Mouse (Mus musculus): Measurements from ENCODE around the gene Pa2g4. TPM values are rescaled to one million over a fixed set of nuclear protein-coding genes. Genes with fewer than 3 reads are reported as not detected.

The Pa2g4 gene
- total RNA-seq, 2 experiments from 2014 or later = 90.4 to 116 TPM

DNA sequence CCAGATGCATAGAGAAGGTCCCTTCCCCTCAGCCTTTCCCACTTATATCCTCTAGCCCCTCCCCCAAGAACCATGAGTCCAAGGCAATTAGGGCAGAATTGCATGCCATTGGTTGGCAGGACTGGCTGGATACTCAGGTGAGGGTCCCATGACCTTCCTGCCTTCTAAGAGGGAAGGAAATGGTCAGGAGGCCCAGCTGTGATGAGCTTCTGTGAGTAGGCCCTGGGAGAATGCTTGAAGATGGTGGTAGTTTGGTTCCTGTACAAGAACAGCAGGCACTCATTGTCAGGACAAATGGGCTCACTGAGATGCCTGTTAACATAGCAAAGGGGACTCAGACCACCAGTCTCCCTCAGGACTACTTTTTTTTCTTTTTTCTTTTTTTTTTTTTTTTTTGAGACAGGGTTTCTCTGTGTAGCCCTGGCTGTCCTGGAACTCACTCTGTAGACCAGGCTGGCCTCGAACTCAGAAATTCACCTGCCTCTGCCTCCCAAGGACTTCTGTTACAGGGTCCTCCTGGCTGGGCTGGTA is 27.4 kb downstream of the Pa2g4 start:
- no peak for ATAC-seq (ENCODE audit: poor library complexity, severe bottlenecking)

DNA sequence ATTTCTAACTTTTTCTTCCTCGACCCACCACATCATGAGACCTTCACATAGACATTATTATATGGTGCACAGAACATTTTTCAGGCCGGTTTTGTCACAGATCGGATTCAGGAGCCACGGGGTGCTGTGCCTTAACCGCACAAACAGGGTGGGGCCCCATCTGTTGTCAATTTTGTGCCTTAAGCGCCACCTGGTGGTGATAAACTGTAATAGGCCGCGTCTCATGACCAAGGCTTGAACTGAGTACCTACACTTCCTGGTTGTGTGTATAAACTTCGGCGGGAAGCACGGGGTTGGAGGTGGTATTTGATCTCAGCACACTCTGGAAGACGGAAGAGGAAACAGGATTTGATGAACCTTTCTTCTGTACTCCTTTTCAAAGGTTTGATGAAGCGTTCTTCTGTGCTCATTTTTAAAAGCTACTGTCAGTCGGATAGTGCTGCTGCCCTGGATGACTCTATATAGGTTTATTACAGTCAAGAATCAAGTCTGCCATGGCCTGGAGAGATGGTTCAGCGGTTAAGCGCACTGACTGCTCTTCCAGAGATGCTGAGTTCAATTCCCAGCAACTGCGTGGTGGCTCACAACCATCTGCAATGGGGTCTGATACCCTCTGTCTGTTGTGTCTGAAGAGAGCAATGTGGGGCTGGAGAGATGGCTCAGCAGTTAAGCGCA is 29.4 kb downstream of the Pa2g4 start:
- ATAC-seq (ENCODE audit: poor library complexity, severe bottlenecking) = peak; percentile 98

DNA sequence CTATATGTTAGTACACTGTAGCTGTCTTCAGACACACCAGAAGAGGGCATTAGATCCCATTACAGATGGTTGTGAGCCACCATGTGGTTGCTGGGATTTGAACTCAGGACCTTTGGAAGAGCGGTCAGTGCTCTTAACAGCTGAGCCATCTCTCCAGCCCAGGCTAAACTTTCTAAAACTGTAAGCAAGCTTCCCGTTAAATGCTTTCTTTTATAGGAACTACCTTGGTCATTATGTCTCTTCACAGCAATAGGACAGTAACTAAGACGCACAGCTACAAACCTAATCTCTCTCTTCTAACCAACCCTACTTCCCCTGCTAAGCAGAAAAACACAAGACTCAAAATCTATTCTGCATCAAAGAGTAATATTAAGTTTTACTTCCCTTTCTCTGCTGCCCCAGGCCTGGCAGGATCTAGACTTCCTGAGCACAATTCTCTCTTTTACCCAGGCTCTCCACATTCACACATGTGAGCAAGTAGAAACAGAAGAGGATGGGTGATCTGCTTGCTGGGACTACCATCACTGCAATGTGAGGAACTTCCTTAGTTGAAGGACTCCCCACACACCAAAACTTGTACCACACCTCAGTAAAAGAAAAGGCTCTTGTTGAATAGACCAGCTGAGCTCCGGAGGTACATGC is 30.0 kb downstream of the Pa2g4 start:
- peak; percentile 61 for ATAC-seq (ENCODE audit: poor library complexity, severe bottlenecking)

DNA sequence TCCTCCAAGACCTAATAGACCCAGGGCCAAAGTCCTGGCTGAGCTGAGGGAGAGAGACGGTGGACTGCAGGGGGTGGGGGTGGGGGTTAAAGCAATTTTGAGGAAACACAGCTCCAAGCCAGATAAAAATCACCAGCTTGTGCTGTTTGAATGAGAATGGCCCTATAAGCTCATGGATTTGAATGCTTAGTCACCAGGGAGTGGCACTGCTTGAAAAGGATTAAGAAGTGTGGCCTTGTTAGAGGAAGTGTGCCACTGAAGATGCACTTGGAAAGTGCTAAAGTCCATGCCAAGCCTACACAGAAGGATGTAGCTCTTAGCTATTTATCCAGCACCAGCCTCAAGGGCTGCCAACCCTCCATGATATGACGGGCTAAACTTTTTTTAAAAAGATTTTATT is 30.6 kb downstream of the Pa2g4 start:
- no peak for ATAC-seq (ENCODE audit: poor library complexity, severe bottlenecking)

DNA sequence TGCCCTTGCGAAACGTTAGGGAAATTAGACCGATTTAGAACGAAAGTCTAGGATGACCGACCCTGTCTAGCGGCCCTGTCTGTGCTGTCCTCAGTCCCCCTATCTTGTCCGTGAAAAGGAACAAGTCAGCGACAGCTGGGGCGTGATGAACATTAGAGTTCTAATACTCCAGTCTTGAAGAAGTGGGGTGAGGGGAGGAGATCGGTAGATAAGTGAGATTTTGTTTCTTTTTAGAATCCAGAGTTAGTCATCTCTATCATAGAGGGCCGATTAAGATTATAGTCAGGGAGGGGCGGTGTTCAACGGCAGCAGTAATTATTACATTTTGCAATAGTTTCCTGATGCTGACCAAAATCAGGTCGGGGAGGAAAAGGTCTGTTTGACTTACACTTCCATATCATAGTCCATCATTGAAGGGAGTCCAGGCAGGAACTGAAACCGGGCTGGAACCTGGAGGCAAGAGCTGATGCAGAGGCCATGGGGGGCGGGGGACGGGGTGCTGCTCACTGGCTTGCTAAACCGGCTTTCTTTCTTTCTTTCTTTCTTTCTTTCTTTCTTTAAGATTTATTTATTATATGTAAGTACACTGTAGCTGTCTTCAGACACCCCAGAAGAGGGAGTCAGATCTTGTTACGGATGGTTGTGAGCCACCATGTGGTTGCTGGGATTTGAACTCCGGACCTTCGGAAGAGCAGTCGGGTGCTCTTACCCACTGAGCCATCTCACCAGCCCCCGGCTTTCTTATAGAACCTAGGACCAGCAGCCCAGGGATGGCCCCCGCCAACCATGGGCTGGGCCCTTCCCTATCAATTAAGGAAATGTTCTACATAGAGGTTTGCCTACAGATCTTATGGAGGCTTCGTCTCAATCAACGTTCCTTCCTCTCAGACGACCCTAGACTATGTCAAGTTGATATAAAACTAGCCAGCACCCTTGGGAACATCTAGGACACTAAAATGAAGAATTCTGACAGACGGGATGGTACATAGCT is 39.1 kb downstream of the Pa2g4 start:
- peak; percentile 24 for ATAC-seq (ENCODE audit: poor library complexity, severe bottlenecking)

DNA sequence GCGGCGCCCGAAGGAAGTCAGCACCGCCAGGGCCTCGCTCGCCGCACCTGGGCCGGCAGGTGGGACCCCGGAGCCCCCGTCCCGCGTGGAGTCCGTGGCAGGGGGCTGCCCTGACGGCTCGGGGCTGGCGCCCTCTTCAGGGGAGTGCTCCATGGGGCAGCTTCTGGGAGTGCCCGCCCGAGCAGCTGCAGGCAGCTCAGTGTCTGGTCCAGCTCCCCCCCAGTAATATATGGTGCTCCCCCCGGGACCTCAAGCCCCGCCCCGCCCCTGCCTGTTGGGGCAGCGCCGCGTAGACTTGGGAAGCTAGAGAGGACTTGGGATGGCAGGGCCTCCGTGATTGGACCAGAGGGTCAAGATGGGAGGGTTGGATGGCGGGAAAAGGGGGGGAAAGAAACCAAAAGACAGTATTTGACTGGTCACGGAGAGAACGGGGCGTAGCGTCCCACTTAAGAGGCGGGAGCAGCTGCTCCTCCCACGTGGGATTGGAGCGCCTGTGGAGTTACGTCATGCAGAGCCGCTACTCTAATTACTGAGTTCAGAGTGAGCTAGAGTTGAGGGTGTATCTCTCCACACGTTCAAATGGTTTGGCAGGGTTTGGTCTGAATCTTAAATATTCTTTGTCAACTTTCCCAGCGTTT is 40.0 kb downstream of the Pa2g4 start, which contains the start of gene Esyt1:
Gene Esyt1, minus strand, starts transcription at position 201 of the 638 bp plus-strand sequence.
- ATAC-seq (ENCODE audit: poor library complexity, severe bottlenecking) = peak; percentile 82

DNA sequence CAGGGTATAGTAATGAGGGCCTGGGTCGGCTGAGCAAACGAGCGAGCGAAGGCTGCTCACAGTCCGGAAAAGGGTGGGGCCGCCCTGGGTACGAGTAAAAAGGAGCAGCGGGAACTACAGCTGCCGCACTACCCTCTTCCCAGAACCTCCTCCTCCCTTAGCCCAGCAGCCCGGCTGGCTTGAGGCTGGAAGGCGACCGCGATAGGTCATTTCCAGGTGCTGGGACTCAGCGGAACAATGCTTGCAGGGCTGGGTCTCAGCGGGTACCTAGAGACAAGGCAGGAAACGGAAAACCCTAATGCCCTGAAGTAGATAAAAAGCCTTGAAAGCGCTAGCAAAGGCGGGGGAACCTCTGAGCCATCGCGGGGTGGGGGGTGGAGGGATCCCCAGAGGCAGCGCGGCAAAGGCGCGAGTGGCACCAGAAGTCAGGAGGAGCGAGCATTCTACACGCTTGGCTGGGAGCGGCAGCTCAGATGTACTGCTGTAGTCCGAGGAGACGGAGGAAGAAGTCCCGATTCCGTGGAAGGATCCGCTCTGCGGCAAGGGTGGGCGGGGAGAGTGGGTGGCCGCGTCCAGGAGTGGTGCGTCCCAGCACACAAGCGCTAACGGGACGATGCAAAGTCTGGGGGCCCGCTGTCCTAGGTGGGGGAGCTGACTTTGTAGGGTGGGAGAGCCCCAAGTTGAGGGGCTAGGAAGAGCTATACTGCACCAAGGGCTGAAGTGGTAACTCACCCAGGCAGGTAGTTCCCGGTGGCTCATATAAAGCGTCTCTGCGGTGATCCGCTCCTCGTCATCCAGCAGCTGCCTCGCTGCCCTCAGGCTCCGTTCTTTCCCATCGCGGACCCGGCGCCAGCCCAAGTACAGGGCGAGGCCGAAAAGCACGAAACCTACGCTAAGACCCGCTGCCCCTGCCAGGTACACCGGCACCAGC is 40.8 kb downstream of the Pa2g4 start:
- ATAC-seq (ENCODE audit: poor library complexity, severe bottlenecking) = peak; percentile 24

DNA sequence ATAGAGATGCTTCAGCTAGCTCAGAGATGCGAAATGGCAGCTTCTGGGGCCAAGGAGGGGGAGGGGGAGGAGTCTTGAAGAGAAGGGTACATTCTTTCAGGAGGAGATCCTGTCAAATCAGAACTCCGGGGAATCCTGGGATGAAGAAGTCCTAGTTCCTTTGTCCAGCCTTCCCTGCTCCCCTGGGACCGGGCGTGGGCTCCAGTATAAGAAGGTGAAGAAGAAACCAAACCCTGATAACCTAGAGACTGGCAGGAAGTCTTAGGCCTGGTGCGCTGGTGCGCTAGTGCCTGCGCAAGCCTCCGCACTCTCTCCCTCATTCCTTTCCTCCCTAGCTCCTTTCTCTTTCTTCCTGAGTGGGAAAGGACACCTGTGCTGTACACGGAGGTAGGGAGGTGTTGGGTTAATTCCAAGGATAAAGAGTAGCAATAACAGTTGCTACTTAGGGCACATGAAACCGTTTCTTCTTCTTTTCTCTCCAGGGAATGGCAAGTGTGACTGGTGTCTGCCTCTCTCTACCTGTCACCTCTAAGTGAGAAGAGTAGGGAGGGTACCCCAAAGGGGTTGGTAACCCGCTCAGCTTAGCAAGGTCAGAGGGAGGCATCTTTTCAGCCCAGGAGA is 41.6 kb downstream of the Pa2g4 start:
- ATAC-seq (ENCODE audit: poor library complexity, severe bottlenecking) = no peak

DNA sequence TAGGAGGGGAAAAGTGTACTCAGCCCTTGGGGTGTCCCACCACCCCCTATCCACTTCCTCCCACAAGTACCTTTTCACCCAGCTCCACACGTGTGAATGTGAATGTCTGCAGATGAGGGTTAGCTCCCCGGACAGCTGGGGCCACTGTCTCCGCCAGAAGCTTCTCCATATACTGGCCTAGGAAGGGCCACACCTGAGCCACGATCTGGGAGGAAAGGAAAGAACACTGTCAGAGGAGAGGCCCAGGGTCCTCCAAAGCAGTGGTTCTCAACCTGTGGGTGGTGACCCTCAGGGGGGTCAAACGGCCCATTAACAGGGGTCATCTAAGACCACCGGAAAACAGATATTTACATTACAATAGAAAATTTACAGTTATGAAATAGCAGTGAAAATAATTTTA is 43.4 kb downstream of the Pa2g4 start:
- ATAC-seq (ENCODE audit: poor library complexity, severe bottlenecking) = no peak

DNA sequence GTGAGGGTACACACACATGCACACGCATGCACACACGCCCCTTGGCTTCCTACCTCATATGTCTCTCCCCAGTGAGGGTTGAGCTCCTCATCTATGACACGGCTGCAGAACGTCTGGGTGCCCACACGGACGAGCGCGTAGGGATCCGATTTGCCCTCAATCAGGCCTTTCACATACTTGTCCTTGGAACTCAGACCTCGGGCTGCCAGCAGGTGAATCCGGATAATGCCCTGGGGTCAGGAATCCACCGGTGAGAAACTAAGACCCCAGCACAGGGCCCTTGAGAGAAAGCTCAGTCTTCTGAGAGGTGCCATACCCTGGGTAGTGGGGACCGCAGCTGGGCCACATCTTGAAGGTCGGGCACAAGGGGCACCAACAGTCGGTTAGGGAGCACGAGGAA is 45.2 kb downstream of the Pa2g4 start:
- ATAC-seq (ENCODE audit: poor library complexity, severe bottlenecking) = no peak

DNA sequence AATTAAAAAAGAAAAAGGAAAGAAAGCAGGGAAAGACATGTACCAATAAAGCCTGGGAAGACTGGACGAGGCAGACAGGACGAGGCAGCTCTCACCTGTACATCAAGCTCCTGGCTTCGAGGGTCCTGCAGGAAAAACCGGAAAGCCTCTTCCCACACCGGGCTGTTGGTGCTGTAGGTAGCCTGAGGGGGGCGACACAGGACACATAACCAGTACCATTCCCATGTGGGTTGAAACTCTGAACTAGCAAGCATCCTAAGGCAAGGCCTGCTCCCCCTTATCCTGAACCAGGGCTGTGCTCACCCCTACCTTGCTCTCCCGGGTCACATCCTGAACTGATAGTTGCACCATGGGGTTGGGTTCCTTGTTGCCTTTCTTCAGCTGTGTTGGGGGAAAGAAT is 47.0 kb downstream of the Pa2g4 start:
- peak; percentile 47; the same call in 1 of the 2 replicates for ATAC-seq (ENCODE audit: poor library complexity, severe bottlenecking)

DNA sequence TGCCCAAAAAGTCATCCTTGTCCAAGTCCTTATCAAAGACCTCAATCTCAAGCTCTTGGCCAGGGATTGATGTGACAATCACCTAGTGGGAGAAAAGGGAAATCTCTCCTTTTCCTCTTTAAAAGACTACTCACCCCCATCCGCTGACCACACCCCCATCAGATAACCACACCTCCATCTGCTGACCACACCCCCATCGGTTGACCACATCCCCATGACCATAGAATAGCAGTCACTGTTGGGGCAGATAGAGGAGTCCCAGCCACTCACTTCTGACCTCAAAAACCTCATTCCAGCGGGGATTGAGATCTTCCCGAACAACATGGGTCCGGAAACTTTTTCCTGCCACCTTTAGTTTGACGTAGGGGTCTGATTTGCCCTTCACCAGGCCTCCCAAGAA is 49.1 kb downstream of the Pa2g4 start:
- ATAC-seq (ENCODE audit: poor library complexity, severe bottlenecking) = peak; percentile 94

DNA sequence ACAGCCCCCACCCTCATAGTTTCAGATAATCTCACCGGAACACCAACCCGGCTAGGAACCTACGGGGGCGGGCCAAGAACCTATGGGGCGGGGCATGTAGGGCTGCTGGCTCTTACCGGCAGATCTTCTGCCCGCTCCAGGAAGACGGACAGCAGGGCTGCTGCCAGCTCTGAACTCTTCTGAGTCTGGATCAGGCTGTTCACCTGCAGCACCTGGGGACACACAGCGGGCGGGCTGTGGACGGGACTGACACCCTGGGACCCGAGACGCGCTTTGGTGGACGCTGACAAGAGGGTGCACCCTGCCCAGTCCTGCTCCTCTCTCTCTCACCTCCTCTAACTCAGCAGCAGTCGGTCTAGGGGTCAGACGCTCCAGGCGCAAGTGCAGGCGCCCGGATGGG is 49.8 kb downstream of the Pa2g4 start:
- ATAC-seq (ENCODE audit: poor library complexity, severe bottlenecking) = no peak

DNA sequence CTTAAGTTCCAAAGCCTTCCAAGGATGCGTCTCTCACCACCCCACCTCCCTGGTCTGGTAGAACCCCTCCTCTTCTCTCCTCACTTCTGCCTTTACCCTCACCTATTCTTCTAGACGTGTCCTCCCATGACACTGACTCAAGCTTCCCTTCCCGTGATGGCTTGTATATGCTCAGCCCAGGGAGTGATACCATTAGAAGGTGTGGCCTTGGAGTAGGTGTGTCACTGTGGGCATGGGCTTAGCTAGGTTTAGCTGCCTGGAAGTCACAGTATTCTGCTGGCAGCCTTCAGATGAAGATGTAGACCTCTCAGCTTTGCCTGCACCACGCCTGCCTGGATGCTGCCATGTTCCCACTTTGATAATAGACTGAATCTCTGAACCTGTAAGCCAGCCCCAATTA is 50.7 kb downstream of the Pa2g4 start:
- no peak for ATAC-seq (ENCODE audit: poor library complexity, severe bottlenecking)

DNA sequence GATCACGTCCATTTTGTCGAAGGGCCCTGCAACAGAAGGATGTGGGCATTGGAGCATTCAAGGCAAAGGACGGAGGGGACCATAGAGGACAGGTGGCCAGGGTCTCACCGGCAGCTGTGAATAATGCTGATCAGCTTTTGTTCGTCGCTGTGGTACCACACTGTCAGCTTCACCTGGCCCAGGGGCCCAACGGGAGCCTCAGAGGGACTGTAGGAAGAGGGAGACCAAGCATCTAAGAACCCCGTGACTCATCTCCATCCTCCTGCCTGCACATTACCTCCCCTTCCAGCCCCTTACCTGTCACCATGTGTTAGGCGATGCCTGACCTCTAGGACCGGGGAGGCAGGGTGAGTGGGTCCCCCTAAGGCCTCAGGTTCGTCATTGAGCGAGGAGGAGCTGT is 54.0 kb downstream of the Pa2g4 start:
- no peak for ATAC-seq (ENCODE audit: poor library complexity, severe bottlenecking)

DNA sequence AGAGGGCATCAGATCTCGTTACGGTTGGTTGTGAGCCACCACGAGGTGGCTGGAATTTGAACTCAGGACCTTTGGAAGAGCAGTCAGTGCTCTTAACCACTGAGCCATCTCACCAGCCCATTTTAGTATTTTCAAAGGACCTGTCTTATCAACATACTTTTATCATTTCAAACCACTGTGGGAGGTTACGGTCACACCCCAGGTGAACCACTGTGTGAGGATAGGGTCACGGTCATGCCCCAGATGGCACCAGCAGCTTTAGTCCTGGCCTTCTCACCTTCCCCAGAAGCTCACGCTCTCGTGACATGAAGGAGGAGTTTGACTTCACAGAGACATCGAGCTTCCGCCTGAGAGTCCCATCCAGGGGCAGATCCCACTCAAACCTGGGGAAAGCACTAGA is 54.6 kb downstream of the Pa2g4 start:
- ATAC-seq (ENCODE audit: poor library complexity, severe bottlenecking) = no peak

DNA sequence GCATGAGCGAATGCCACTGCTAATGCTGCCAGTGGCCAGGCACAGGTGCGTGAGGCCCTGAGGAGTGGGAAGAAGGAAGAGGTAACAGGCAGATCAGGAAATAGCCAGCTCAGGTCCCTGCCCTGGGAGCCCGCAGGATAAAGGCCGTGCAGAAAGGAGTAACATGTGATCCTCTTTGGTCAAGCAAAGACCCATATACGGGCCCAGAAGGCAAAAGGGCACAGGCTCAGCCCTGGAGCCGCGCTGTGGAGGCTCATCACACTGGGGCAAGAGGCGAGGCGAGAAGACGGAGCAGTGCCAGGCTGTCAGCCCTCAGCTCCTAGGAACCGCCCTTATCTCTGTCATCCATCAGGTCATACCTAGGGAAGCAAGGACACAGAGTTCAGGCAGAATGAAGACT is 55.5 kb downstream of the Pa2g4 start:
- no peak for ATAC-seq (ENCODE audit: poor library complexity, severe bottlenecking)

DNA sequence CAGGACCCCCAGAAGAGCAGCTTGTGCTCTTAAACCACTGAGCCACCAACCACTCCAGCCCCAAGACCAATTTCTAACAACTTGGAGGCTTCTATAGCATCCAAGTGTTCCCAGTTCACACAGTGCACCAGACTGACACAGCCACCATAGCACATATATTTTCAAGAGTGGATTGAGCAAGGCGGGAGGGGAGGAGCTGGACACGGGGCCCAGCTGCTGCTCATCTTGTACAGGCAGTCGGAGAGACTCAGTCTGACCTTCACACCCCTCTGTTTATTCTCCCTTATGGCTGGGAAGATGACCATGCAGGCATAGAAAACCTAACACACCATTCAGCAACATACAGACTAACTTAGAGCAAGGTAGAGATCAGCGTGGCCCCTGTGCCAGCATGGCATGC is 56.0 kb downstream of the Pa2g4 start:
- no peak for ATAC-seq (ENCODE audit: poor library complexity, severe bottlenecking)

DNA sequence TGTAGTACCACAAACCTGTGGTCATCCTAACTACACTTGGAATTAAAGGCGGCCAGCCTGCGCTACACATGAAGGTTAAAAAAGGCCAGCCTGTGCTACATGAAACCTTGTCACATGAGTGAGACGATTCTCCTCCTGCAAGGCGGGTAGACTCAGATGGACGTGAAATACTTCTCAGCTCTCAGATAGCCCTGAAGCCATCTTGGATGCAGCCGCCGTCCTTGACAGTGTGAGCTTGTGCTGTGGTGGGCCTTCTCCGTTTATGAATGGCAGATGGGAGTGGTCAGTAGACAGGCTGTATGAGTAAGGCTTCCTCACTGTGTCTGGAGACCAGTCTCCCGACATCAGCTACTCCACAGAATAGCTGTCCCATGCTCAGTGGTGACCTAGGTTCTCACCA is 56.6 kb downstream of the Pa2g4 start:
- ATAC-seq (ENCODE audit: poor library complexity, severe bottlenecking) = no peak
